Mouse (Mus musculus) MEL (cell line): ENCODE data around the gene Maco1. TPM values are rescaled to one million over a fixed set of nuclear protein-coding genes. Genes with fewer than 3 reads are reported as not detected.
A peak's percentile ranks its signal among the peaks of the same experiment; 100 is the strongest.

Source experiments
- DNase-seq: peaks from one replicate; pipeline ENCODE4 v3.0.0; 2011; ENCODE audit warnings: low read depth, low spot score
- H3K27ac ChIP-seq: 2 replicates; pipeline ENCODE4 v1.5.1; 2012; ENCODE audit warnings: low read depth, mild to moderate bottlenecking, control low read depth, low read length, moderate library complexity; ENCODE audit not compliant: control insufficient read depth
- H3K27me3 ChIP-seq, 2 experiments: fragments of 150-350 bp in 1 of 2; sonication (generic) in 1 of 2; 2 replicates each; pipeline ENCODE4 v1.6.1; 2012; ENCODE audit warnings: low read length in 2 of 2, mild to moderate bottlenecking in 2 of 2, improper control_type of control experiment in 1 of 2, moderate library complexity in 1 of 2; ENCODE audit not compliant: insufficient read depth in 2 of 2, control insufficient read depth in 1 of 2
- H3K36me3 ChIP-seq, 2 experiments: 2 replicates each; pipeline ENCODE4 v1.6.1; 2012 to 2014; ENCODE audit warnings: low read length in 2 of 2, improper control_type of control experiment in 1 of 2, inconsistent platforms in 1 of 2, mild to moderate bottlenecking in 1 of 2; ENCODE audit not compliant: insufficient read depth in 2 of 2, control insufficient read depth in 1 of 2
- H3K4me1 ChIP-seq, 2 experiments: fragments of 150-350 bp in 1 of 2; sonication (generic) in 1 of 2; 2 replicates each; pipeline ENCODE4 v1.6.1; 2012; ENCODE audit warnings: low read length in 2 of 2, improper control_type of control experiment in 1 of 2, mild to moderate bottlenecking in 1 of 2; ENCODE audit not compliant: insufficient read depth in 2 of 2, control insufficient read depth in 1 of 2
- H3K4me3 ChIP-seq, 2 experiments: fragments of 150-350 bp in 1 of 2; sonication (generic) in 1 of 2; 2 replicates each; pipeline ENCODE4 v1.5.1; 2012; ENCODE audit warnings: low read depth in 2 of 2, low read length in 2 of 2, mild to moderate bottlenecking in 2 of 2, moderate library complexity in 2 of 2, control low read depth in 1 of 2, improper control_type of control experiment in 1 of 2; ENCODE audit not compliant: control insufficient read depth in 1 of 2, insufficient read depth in 1 of 2
- H3K79me2 ChIP-seq: 2 replicates; pipeline ENCODE4 v1.6.1; 2012; ENCODE audit warnings: mild to moderate bottlenecking, low read length, moderate library complexity; ENCODE audit not compliant: control insufficient read depth, poor library complexity, insufficient read depth
- H3K9ac ChIP-seq: 2 replicates; pipeline ENCODE4 v1.6.1; 2012; ENCODE audit warnings: low read depth, mild to moderate bottlenecking, control low read depth, low read length, moderate library complexity; ENCODE audit not compliant: control insufficient read depth, poor library complexity, severe bottlenecking
- H3K9me3 ChIP-seq: fragments of 150-350 bp; sonication (generic); replicated peaks from 2 replicates; pipeline ENCODE4 v1.6.1; 2012; ENCODE audit warnings: mild to moderate bottlenecking, low read length, improper control_type of control experiment, moderate library complexity; ENCODE audit not compliant: insufficient read depth
- BHLHE40 ChIP-seq: IDR thresholded peaks from 2 replicates; pipeline ENCODE4 v1.6.1; 2012; ENCODE audit warnings: low read depth, mild to moderate bottlenecking, inconsistent platforms, low read length, improper control_type of control experiment, borderline replicate concordance
- CHD2 ChIP-seq: IDR thresholded peaks from 2 replicates; pipeline ENCODE4 v1.6.1; 2011; ENCODE audit warnings: low read length, improper control_type of control experiment
- CTCF ChIP-seq, 3 experiments: IDR thresholded peaks in 2 of 3; conservative IDR thresholded peaks in 1 of 3; 2 replicates each; pipeline ENCODE4 v1.5.1; 2011 to 2012; ENCODE audit warnings: low read length in 3 of 3, low read depth in 2 of 3, mild to moderate bottlenecking in 2 of 3, improper control_type of control experiment in 1 of 3, inconsistent platforms in 1 of 3, mixed read lengths in 1 of 3, moderate library complexity in 1 of 3; ENCODE audit not compliant: control insufficient read depth in 1 of 3, insufficient read depth in 1 of 3, poor library complexity in 1 of 3, severe bottlenecking in 1 of 3
- ETS1 ChIP-seq: IDR thresholded peaks from 2 replicates; pipeline ENCODE4 v1.6.1; 2012; ENCODE audit warnings: low read depth, mild to moderate bottlenecking, inconsistent platforms, low read length, improper control_type of control experiment, moderate library complexity
- MEF2A ChIP-seq: IDR thresholded peaks from 2 replicates; pipeline ENCODE4 v1.6.1; 2014; ENCODE audit warnings: low read depth, mild to moderate bottlenecking, inconsistent platforms, low read length, improper control_type of control experiment; ENCODE audit not compliant: poor library complexity, insufficient replicate concordance, severe bottlenecking; ENCODE audit errors: extremely low read depth
- POLR2AphosphoS5 ChIP-seq: IDR thresholded peaks from 2 replicates; pipeline ENCODE4 v1.6.1; 2012; ENCODE audit warnings: low read depth, borderline replicate concordance, mild to moderate bottlenecking, inconsistent platforms, low read length, moderate library complexity, mixed read lengths
- RAD21 ChIP-seq: IDR thresholded peaks from 2 replicates; pipeline ENCODE4 v1.6.1; 2011; ENCODE audit warnings: mild to moderate bottlenecking, low read depth, low read length, improper control_type of control experiment
- RCOR1 ChIP-seq: IDR thresholded peaks from 2 replicates; pipeline ENCODE4 v1.6.1; 2012; ENCODE audit warnings: low read depth, mild to moderate bottlenecking, inconsistent platforms, low read length, improper control_type of control experiment
- USF2 ChIP-seq, 2 experiments: IDR thresholded peaks; 2 replicates each; pipeline ENCODE4 v1.6.1; 2011 to 2012; ENCODE audit warnings: improper control_type of control experiment in 2 of 2, low read length in 2 of 2, borderline replicate concordance in 1 of 2, inconsistent platforms in 1 of 2, low read depth in 1 of 2, mild to moderate bottlenecking in 1 of 2; ENCODE audit not compliant: insufficient read depth in 1 of 2
- ZMIZ1 ChIP-seq: IDR thresholded peaks from 2 replicates; pipeline ENCODE4 v1.6.1; 2012; ENCODE audit warnings: low read depth, mild to moderate bottlenecking, inconsistent platforms, low read length, improper control_type of control experiment, moderate library complexity
- ZNF384 ChIP-seq: IDR thresholded peaks from 2 replicates; pipeline ENCODE4 v1.6.1; 2012; ENCODE audit warnings: low read depth, mild to moderate bottlenecking, inconsistent platforms, low read length, improper control_type of control experiment
- polyA plus RNA-seq, 2 experiments: library from polyadenylated mRNA; stranded (reverse) in 1 of 2; unstranded in 1 of 2; fragments of >175 nt in 1 of 2; fragments of >200 nt in 1 of 2; gene quantifications; 2 replicates each; pipeline versions ENCODE4 v1.2.1 to v1.2.4; 2012; ENCODE audit warnings: low replicate concordance in 2 of 2, low read depth in 1 of 2; ENCODE audit not compliant: insufficient read length in 2 of 2, insufficient read depth in 1 of 2, missing spikeins in 1 of 2
- total RNA-seq: library from RNA; depleted of rRNA; stranded (reverse); fragments of 300-350 nt; gene quantifications from 2 replicates; pipeline ENCODE4 v1.2.3, GENCODE M21; 2012

Maco1 gene
- total and polyA plus RNA-seq, 3 experiments = 22.2 to 35.9 TPM; not detected in 1

GRCm38 (mm10) chr4:134858494-134858893, 5.3 kb upstream of the Maco1 start:
- no peak overlapping the region for H3K4me3 ChIP-seq
- peaks cover 4 to 24% of the 10 kb centered on the region in 2 experiments; a peak in 3 of 4 replicates for H3K4me1 ChIP-seq
- H3K27me3 ChIP-seq = no peaks in the 10 kb centered on the region
- peaks cover 0 to 11% of the 10 kb centered on the region in 2 experiments; a peak in 2 of 4 replicates for H3K36me3 ChIP-seq
- peaks cover 2% of the 10 kb centered on the region; the same call in 1 of the 2 replicates for H3K79me2 ChIP-seq
- no peak overlapping the region for H3K27ac ChIP-seq
- no peaks in the 10 kb centered on the region for H3K9me3 ChIP-seq
- DNase-seq = no peak
- no peak overlapping the region for H3K9ac ChIP-seq
- TF ChIP-seq ETS1 = no peak
- peak; percentile 88 for TF ChIP-seq ZNF384

GRCm38 (mm10) chr4:134856501-134856900, 3.4 kb upstream of the Maco1 start:
- peaks cover 0 to 9% of the 10 kb centered on the region in 2 experiments; a peak in 2 of 4 replicates for H3K36me3 ChIP-seq
- H3K79me2 ChIP-seq = peaks cover 19% of the 10 kb centered on the region
- TF ChIP-seq RCOR1 = no peak
- TF ChIP-seq USF2 (IDR thresholded peaks at IDR 0.05; ENCODE audit: borderline replicate concordance in 1 of 2, insufficient read depth in 1 of 2, low read depth in 1 of 2, low read length in 2 of 2) = no peak
- no peak for TF ChIP-seq POLR2AphosphoS5
- TF ChIP-seq CTCF (IDR thresholded peaks at IDR 0.05 in 2 of 3, conservative IDR thresholded peaks at IDR 0.05 in 1 of 3; ENCODE audit: control insufficient read depth in 1 of 3, insufficient read depth in 1 of 3, low read depth in 2 of 3, low read length in 3 of 3, poor library complexity in 1 of 3, severe bottlenecking in 1 of 3) = no peak
- no peak for TF ChIP-seq RAD21
- TF ChIP-seq CHD2 = no peak
- no peak overlapping the region for H3K9ac ChIP-seq
- H3K4me3 ChIP-seq = no peak overlapping the region
- no peaks in the 10 kb centered on the region for H3K9me3 ChIP-seq
- DNase-seq = peak; percentile 33
- H3K27me3 ChIP-seq = no peaks in the 10 kb centered on the region
- no peak overlapping the region for H3K27ac ChIP-seq
- peaks cover 0 to 26% of the 10 kb centered on the region in 2 experiments; a peak in 2 of 4 replicates for H3K4me1 ChIP-seq

- H3K27ac ChIP-seq = no peak overlapping the region
- DNase-seq = no peak
- no peak overlapping the region for H3K9ac ChIP-seq
- no peaks in the 10 kb centered on the region for H3K9me3 ChIP-seq
- no peak overlapping the region for H3K4me3 ChIP-seq
- H3K27me3 ChIP-seq = no peaks in the 10 kb centered on the region
- H3K36me3 ChIP-seq = peaks cover 0 to 12% of the 10 kb centered on the region in 2 experiments; a peak in 2 of 4 replicates
- peaks cover 20% of the 10 kb centered on the region for H3K79me2 ChIP-seq
- H3K4me1 ChIP-seq = peaks cover 1 to 27% of the 10 kb centered on the region in 2 experiments; a peak in 3 of 4 replicates
- TF ChIP-seq BHLHE40 = no peak
- TF ChIP-seq MEF2A = no peak
- TF ChIP-seq ZMIZ1 = no peak
These were observed 2.9 kb upstream of the Maco1 start for GRCm38 (mm10) chr4:134856056-134856455.
